Mouse (Mus musculus): ENCODE results near the gene Gabrr3. TPM values are rescaled to one million over a fixed set of nuclear protein-coding genes. Genes with fewer than 3 reads are reported as not detected.

Gene Gabrr3
- polyA plus RNA-seq, 1 experiment = not detected

DNA sequence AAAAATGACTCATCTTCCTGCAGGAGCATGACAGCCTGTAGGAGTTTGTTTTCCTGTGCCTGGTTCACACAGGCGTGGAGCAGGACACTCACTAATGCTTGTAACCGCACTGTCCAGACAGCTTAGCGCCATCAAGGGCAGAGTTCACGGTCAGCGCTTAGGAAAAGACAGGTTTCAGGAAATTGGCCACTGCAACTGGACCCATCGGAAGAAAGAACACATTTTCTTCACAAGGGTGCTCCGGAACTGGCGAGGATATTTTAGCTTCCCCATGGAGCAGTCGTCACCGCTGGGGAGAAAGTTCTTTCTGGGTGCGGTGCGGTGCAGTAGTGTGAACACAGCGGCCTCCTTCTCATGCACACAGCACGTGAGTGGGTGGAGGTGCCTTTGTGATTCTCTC, 86.1 kb downstream of the Gabrr3 start:
- Histone ChIP-seq H3K4me3 (ENCODE audit: insufficient read depth, poor library complexity, severe bottlenecking) (no peak overlapping the region), H3K79me2 (ENCODE audit: control insufficient read depth, insufficient read depth) (no peaks in the 10 kb centered on the region), H3K36me3 (ENCODE audit: control insufficient read depth, insufficient read depth) (peaks cover 59% of the 10 kb centered on the region), H3K27me3 (ENCODE audit: control insufficient read depth, insufficient read depth, insufficient read length) (no peaks in the 10 kb centered on the region), H3ac (ENCODE audit: control insufficient read depth, insufficient read length, low read depth) (no peak overlapping the region), H3K79me3 (ENCODE audit: low read depth) (no peaks in the 10 kb centered on the region)
- no peak for TF ChIP-seq MYOD1 (IDR thresholded peaks at IDR 0.05; ENCODE audit: control insufficient read depth, insufficient read length, low read depth)
- TF ChIP-seq MAX (IDR thresholded peaks at IDR 0.05) = no peak
- TF ChIP-seq CTCF (IDR thresholded peaks at IDR 0.05; ENCODE audit: control insufficient read depth, insufficient read depth, insufficient read length) = no peak
- TF ChIP-seq USF1 (IDR thresholded peaks at IDR 0.05; ENCODE audit: low read depth) = no peak
- TF ChIP-seq FOSL1 (IDR thresholded peaks at IDR 0.05; ENCODE audit: insufficient read depth, low read length, poor library complexity, severe bottlenecking) = no peak
- TF ChIP-seq CEBPB (IDR thresholded peaks at IDR 0.05; ENCODE audit: low read depth) = no peak
- TF ChIP-seq MYOG (IDR thresholded peaks at IDR 0.05; ENCODE audit: control insufficient read depth, extremely low read depth, insufficient read length) = no peak

DNA sequence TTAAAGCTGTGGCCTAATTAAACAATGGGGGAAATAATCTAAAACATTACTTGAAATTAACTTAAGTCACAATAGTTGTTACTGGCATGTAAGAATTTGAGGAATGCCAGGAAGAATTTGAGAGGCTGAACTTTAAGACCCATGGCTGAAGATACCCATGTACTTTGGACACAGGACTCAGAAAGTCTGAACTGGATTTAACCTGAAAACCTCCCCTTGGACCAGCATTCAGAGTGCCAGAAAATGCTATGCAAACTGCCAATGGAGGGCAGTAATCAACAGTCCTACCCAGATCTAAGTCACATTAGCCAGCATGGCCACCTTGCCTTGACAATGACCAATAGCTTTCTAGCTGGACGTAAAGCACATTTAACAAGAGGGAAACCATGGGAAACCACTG, 90.8 kb downstream of the Gabrr3 start:
- TF ChIP-seq USF1 (IDR thresholded peaks at IDR 0.05; ENCODE audit: low read depth) = no peak
- TF ChIP-seq MYOD1 (IDR thresholded peaks at IDR 0.05; ENCODE audit: control insufficient read depth, insufficient read length, low read depth) = no peak
- TF ChIP-seq CTCF (IDR thresholded peaks at IDR 0.05; ENCODE audit: control insufficient read depth, insufficient read depth, insufficient read length) = no peak
- no peak for TF ChIP-seq CEBPB (IDR thresholded peaks at IDR 0.05; ENCODE audit: low read depth)
- no peak for TF ChIP-seq MYOG (IDR thresholded peaks at IDR 0.05; ENCODE audit: control insufficient read depth, extremely low read depth, insufficient read length)
- no peak for TF ChIP-seq MAX (IDR thresholded peaks at IDR 0.05)
- TF ChIP-seq FOSL1 (IDR thresholded peaks at IDR 0.05; ENCODE audit: insufficient read depth, low read length, poor library complexity, severe bottlenecking) = no peak
- Histone ChIP-seq H3ac (ENCODE audit: control insufficient read depth, insufficient read length, low read depth) (no peak overlapping the region), H3K79me2 (ENCODE audit: control insufficient read depth, insufficient read depth) (no peaks in the 10 kb centered on the region), H3K4me3 (ENCODE audit: insufficient read depth, poor library complexity, severe bottlenecking) (no peak overlapping the region), H3K79me3 (ENCODE audit: low read depth) (no peaks in the 10 kb centered on the region), H3K36me3 (ENCODE audit: control insufficient read depth, insufficient read depth) (peaks cover 21% of the 10 kb centered on the region), H3K27me3 (ENCODE audit: control insufficient read depth, insufficient read depth, insufficient read length) (no peaks in the 10 kb centered on the region)

DNA sequence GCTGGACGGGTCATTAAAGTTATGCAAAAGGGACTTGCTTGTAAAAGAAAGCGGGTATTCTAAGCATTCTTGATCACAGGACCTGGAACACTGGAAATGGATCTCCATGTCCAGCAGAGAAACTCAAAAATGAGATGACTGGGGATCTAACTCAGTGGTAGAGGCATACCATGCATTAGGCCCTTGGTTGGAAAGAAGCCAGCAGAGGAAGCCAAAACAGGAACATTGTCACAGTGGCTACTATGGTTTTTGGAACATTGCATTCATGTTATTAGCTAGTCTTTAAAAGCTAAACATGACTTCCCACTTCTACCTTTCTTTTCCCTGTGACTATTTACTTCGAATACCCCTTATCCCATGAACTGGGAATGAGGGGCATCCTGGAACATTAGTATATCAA, 92.0 kb downstream of the Gabrr3 start:
- no peaks in the 10 kb centered on the region for H3K79me3 ChIP-seq (ENCODE audit: low read depth)
- H3K4me3 ChIP-seq (ENCODE audit: insufficient read depth, poor library complexity, severe bottlenecking) = no peak overlapping the region
- no peaks in the 10 kb centered on the region for H3K79me2 ChIP-seq (ENCODE audit: control insufficient read depth, insufficient read depth)
- peaks cover 15% of the 10 kb centered on the region for H3K36me3 ChIP-seq (ENCODE audit: control insufficient read depth, insufficient read depth)
- no peaks in the 10 kb centered on the region for H3K27me3 ChIP-seq (ENCODE audit: control insufficient read depth, insufficient read depth, insufficient read length)
- no peak overlapping the region for H3ac ChIP-seq (ENCODE audit: control insufficient read depth, insufficient read length, low read depth)
- TF ChIP-seq FOSL1 (IDR thresholded peaks at IDR 0.05; ENCODE audit: insufficient read depth, low read length, poor library complexity, severe bottlenecking) (no peak), CEBPB (IDR thresholded peaks at IDR 0.05; ENCODE audit: low read depth) (no peak), MAX (IDR thresholded peaks at IDR 0.05) (no peak), USF1 (IDR thresholded peaks at IDR 0.05; ENCODE audit: low read depth) (no peak), MYOD1 (IDR thresholded peaks at IDR 0.05; ENCODE audit: control insufficient read depth, insufficient read length, low read depth) (no peak), CTCF (IDR thresholded peaks at IDR 0.05; ENCODE audit: control insufficient read depth, insufficient read depth, insufficient read length) (no peak), MYOG (IDR thresholded peaks at IDR 0.05; ENCODE audit: control insufficient read depth, extremely low read depth, insufficient read length) (no peak)

DNA sequence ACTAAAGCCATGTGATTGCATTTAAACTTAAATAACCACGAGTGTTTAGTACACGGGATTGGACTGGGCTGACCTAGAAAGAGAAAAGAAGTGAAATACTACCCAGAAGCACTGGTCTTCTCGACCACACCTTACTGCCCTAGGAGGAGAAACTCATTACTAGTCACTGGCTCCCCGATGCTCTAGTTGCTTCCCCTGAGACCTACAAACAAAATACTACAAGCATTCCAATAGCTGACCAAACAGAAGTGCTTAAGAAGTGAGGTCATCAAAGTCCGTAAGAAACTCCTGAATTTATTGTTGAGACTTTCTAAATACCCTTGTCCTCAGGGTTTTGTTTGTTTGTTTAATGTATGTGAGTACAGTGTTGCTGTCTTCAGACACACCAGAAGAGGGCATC, 102.7 kb downstream of the Gabrr3 start:
- TF ChIP-seq FOSL1 (IDR thresholded peaks at IDR 0.05; ENCODE audit: insufficient read depth, low read length, poor library complexity, severe bottlenecking) (no peak), CTCF (IDR thresholded peaks at IDR 0.05; ENCODE audit: control insufficient read depth, insufficient read depth, insufficient read length) (no peak), MAX (IDR thresholded peaks at IDR 0.05) (no peak), CEBPB (IDR thresholded peaks at IDR 0.05; ENCODE audit: low read depth) (no peak), MYOD1 (IDR thresholded peaks at IDR 0.05; ENCODE audit: control insufficient read depth, insufficient read length, low read depth) (no peak), MYOG (IDR thresholded peaks at IDR 0.05; ENCODE audit: control insufficient read depth, extremely low read depth, insufficient read length) (no peak), USF1 (IDR thresholded peaks at IDR 0.05; ENCODE audit: low read depth) (no peak)
- no peak overlapping the region for H3K4me3 ChIP-seq (ENCODE audit: insufficient read depth, poor library complexity, severe bottlenecking)
- no peak overlapping the region for H3ac ChIP-seq (ENCODE audit: control insufficient read depth, insufficient read length, low read depth)

More for the DNA sequence above, 102.7 kb downstream of the Gabrr3 start:
- H3K27me3 ChIP-seq (ENCODE audit: control insufficient read depth, insufficient read depth, insufficient read length) = no peaks in the 10 kb centered on the region
- no peaks in the 10 kb centered on the region for H3K79me3 ChIP-seq (ENCODE audit: low read depth)
- no peaks in the 10 kb centered on the region for H3K79me2 ChIP-seq (ENCODE audit: control insufficient read depth, insufficient read depth)
- H3K36me3 ChIP-seq (ENCODE audit: control insufficient read depth, insufficient read depth) = no peaks in the 10 kb centered on the region

Other genes starting within 250 kb of the Gabrr3 start
- gene Olfr196, start 236.9 kb upstream of the Gabrr3 start, polyA plus RNA-seq (2012; fragmentation: generic; extraction: Trizol) = not detected
- not detected for gene Olfr198, start 203.8 kb upstream of the Gabrr3 start, polyA plus RNA-seq (2012; fragmentation: generic; extraction: Trizol)
- not detected for gene Olfr199, start 187.6 kb upstream of the Gabrr3 start, polyA plus RNA-seq (2012; fragmentation: generic; extraction: Trizol)
- gene Olfr201, start 134.7 kb upstream of the Gabrr3 start, polyA plus RNA-seq (2012; fragmentation: generic; extraction: Trizol) = not detected
- not detected for gene Olfr202, start 120.5 kb upstream of the Gabrr3 start, polyA plus RNA-seq (2012; fragmentation: generic; extraction: Trizol)
- gene Olfr203, start 108.5 kb upstream of the Gabrr3 start, polyA plus RNA-seq (2012; fragmentation: generic; extraction: Trizol) = not detected
- not detected for gene Olfr204, start 89.1 kb upstream of the Gabrr3 start, polyA plus RNA-seq (2012; fragmentation: generic; extraction: Trizol)
- gene Olfr205, start 76.2 kb upstream of the Gabrr3 start, polyA plus RNA-seq (2012; fragmentation: generic; extraction: Trizol) = not detected
- not detected for gene Olfr206, start 58.1 kb upstream of the Gabrr3 start, polyA plus RNA-seq (2012; fragmentation: generic; extraction: Trizol)
- gene Olfr209, start 43.3 kb upstream of the Gabrr3 start, polyA plus RNA-seq (2012; fragmentation: generic; extraction: Trizol) = not detected
- gene Riox2, start 64.4 kb downstream of the Gabrr3 start, polyA plus RNA-seq (2012; fragmentation: generic; extraction: Trizol) = 18.7 TPM
- gene Crybg3, start 193.6 kb downstream of the Gabrr3 start, polyA plus RNA-seq (2012; fragmentation: generic; extraction: Trizol) = 2.4 TPM
- 7.2 TPM for gene Arl6, start 232.1 kb downstream of the Gabrr3 start, polyA plus RNA-seq (2012; fragmentation: generic; extraction: Trizol)

Measured in C2C12 (cell line).